Mouse (Mus musculus): ENCODE results near the gene Lypd4.
"Not testable (repeated sequence)": the region's sequence is repeated elsewhere in the genome, so short reads cannot be mapped to it uniquely, and the experiment has no call there.

Gene Lypd4

DNA sequence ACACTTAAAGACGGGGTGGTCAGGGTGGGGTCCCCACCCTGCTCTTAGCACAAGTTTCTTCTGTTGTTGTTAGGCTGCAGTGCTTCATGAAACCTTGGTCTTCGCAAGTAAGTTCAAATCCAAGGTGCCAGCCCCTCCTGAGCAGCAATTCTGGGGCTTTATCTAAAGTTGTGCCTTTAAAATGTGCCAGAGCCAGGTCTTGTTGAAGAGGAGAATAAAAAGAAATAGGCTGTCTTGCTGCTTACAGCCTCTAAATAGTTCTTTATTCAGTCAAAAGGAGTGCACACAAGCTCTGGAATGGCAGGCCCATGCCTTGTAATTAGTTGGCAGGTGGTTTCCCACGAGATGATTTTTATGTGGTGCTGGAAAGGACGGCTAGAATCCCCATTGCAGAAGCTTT lies 17.4 kb upstream of the Lypd4 start:
- DNase-seq = no peak

DNA sequence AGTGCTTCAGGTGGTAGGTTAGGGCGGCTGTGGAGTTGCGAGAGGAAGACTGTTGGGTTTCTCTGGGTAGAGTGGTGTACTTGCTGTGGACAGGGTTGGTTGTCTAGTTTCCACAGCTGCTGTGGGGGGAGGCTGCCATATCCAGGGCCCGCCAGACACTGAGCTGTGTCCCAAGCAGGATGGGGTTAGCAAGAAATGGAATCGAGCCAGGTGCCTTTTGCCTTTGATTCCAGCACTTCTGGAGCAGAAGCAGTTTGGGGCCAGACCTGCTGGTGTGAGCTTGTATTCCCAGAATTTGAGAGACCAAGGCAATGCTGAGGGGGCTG lies 16.5 kb upstream of the Lypd4 start:
- peak; percentile 60 for DNase-seq

DNA sequence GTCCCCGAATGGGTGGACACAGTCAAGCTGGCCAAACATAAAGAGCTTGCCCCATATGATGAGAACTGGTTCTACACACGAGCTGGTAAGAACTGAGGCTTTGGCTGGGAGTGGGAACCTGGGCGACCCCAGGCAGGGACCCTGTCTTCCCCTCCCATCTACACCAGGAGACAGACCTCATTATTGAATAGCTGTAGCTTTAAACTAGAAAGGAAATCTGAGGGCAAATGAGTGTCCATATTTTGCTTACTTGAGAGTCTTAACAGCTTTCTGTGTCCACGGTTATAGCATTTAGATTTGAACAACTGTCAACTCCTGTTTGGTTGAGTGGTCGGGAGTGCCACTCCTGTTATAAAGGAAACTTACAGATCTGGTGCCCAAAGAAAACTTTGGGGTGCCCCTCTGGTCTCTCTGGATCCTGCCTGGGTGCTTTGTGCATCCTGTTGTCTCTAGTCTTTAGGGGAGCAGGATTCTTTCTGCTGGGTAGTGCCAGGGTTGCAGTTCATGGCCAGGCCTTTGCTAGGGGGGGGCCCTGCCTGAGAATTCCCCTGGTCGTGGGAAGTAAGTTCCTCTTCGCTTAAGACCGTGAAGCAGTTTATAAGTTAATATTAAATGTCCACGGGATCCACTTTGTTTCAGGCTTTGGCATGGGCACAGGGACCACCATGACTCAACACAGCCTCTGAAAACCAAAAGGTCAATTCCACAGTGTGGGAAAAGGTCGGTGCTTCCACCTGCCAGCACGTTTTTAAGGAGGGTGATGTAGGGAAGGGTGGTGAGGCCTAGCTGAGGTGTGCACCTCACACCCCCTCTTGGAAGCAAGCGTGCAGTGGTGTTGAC lies 15.9 kb upstream of the Lypd4 start:
- peak; percentile 56 for DNase-seq

DNA sequence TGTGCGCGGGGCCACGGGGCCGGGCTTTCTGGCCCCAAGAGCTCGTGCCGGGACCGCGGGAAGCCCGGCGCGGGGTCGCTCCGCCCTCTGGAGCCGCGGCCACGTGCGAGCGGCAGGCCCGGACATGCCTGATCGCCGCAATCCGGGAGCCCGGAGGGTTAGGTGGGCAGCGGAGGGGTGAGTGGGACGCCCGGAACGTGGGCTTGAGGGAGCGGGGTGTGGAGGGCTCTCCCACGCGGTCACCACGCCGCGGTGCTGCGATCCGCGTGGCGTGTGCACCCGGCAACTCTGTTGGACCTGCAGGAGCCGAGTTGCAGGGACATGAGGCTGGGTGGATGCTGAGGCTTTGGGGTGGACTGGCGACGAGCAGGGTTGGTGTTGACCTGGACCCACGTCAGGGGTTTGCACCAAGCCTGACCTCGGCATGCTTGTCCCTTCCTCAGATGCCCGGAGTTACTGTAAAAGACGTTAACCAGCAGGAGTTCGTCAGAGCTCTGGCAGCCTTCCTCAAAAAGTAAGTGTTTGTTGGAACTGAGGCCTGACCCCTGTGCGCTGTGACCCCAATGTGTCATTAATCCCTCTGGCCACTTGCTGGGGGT lies 15.1 kb upstream of the Lypd4 start:
- DNase-seq = peak; percentile 76

DNA sequence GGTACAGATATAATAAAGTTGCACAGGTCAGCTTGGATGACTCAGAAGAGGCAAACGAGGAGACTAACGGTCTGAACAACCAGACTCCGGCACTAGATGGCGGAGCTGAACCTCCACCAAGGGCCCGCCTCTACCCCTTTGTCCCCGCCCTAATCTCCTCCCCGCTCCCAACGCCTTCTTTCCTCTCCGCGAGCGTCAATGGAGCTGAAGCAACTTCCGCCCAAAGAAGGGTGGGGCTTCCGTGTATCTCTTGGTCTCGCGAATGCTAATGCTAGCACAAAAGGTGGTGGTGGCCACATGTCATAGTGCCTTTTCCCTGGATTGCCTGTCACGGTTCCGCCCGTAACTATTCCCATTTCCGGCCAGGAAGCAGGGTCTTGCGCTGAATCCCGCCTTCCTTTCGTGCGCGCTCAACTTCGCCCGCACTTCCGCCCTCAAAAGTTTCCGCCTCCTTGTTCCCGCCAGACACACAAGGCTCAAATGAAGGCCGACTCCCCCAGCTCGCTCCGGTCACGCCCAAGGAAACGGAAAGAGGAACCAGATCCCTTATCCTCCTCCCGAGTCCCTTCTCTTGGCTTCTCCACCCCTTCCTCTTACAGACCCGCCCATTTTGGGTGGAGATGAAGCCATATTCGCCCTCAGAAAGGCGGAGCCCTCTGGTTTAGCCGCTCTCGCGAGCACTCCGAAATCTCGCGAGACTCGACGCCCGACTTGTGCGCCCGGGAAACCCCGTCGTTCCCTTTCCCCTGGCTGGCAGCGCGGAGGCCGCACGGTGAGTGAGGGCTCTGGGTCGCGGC lies 14.4 kb upstream of the Lypd4 start, which contains the start of gene Rps19:
TSS of gene Rps19 (plus strand) at position 476 of the 797 bp plus-strand sequence.
- peak; percentile 99 for DNase-seq

DNA sequence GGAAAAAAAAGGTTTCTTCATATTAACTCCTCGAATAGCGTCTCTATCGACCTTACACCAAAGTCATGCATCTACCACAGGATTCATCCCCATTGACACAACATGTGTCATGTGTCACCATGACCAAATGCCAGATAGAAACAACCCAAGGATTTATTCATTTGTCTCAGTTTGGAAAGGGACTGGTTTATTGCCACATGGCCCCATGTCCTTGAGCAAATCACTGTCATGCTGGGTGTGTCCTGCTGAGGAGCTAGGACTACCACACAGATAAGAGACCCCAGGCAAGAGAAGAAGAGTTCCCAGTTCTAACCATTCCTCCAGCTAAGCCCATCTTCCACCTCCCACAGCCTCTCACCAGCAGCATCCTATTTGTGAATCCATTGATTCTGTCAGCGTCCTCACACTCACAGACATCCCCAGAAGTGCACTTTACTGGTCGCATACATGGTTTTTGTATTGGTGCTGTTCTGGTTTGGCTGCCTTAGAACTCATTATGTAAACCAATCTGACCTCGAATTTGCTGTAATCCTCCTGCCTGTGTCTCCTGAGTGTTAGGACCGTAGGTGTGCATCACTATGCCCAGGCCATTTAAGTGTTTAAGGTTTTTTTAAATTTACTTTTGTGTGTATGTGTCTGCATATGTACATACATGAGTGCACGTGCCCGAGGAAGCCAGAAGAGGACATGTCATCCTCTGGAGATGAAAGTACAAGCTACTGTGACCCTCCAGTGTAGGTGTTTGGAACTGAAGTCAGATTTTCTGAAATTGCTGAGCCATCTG lies 12.9 kb upstream of the Lypd4 start:
- DNase-seq = peak; percentile 67

DNA sequence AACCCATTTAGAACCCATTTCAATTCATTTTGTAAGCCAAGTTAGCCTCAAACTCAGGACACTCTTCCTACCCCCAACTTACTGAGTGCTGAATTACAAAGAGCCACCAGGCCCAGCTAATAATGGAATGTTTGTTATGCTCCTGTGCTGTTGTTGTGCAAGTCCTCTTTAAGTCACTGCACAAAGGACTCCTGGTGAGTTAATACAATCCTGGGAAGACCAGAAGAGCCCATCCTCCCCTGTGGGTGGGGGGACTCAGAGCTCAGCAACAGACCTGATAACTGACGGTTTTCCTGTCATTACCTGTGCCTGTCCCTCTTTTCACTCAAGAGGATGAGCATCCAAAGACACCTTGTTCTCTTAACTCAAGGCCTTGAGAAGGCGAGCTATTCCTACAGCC lies 9.9 kb upstream of the Lypd4 start:
- no peak for DNase-seq

DNA sequence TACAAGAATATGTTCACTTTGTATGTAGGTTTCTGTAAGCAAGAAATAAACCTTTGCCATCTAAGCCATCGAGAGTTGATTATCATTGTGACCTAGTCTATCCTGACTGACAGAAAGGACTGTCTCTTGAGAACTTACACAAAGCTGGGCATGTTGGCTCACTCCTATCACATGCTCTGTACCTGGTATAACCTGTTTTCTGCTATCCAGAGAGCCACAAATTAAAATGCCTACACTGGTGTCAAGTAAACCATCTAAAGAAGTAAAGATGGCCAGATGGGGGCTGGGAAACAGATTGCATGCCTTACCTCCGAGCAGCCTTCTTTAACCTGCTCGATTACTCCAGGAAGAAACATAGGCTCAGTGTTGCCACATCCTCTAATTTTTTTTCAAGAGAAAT lies 7.8 kb upstream of the Lypd4 start:
- no peak for DNase-seq

DNA sequence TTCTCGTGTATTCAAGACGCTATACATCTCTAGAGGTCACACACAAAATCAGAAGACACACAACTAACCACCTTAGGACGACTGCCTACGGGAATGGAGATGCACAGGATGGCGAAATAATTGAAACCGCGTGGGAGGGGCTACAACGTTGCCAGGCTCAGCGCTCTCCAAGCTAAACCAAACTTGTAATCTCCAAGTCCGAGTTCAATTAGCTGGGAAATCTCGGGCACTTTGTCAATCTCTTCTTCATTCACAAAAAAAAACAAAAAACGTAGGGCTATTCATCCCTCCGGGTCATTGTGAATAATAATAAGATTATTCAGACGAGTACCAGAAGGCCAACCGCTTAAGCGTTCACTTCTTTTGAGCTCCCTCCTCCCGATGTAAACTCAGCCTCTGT lies 661 bp downstream of the Lypd4 start:
- no peak for DNase-seq

DNA sequence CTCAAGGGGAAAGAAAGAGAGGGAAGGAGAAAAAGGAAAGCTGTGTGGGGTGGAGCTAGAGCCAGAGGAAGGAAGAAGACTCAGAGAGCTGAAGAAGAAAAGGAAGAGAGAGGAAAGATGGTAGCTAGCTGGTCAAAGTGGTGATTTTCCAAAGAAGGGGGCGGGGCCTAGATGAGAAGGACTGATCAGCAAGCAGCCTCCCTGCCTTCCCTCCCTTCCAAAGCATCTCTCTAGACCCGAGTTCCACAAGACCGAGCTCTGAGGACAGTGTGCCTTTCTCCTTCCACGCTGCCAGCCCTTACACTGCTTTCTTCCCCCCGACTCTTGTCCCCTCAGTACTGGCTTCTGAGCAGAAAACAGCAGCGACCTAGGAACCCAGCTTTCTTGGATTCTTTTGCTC lies 5.6 kb downstream of the Lypd4 start:
- DNase-seq = no peak

DNA sequence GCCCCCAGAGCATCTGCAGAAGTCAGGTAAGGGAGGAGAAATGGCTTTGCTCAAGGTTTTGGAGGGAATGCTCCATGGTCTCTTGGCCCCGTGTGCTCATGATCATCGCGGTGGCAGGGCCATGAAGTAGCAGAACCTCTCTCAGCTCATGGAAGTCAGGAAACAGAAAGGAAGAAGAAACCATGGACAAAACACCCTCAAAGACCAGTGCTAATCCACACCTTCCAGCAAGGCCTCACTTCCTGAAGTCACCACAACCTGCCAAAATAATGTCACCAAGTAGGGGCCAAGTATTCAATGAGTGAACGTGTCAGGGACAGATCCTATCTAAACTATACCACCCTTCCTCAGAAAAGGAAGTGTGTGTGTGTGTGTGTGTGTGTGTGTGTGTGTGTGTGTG lies 6.9 kb downstream of the Lypd4 start:
- no peak for DNase-seq

DNA sequence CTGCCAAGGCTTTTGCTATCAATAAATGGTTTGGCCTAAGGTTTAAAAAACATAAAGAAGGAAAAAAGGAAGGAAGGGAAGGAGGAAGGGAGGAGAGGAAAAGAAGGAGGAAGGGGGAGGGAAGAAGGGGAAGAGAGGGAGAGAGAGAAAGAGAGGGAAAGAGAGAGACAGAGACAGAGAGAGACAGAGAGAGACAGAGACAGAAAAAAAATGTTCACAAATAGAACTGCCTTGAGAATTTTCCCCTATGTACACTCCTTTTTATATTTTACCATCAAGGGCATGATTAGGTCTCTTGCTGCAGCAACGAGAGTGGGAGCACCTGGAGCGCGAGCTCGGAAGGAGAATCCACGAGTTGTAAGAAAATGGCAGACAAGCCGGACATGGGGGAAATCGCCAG lies 7.8 kb downstream of the Lypd4 start, which contains the start of gene Gm9844:
TSS of gene Gm9844 (plus strand) at position 301 of the 400 bp plus-strand sequence.
- no peak for DNase-seq

DNA sequence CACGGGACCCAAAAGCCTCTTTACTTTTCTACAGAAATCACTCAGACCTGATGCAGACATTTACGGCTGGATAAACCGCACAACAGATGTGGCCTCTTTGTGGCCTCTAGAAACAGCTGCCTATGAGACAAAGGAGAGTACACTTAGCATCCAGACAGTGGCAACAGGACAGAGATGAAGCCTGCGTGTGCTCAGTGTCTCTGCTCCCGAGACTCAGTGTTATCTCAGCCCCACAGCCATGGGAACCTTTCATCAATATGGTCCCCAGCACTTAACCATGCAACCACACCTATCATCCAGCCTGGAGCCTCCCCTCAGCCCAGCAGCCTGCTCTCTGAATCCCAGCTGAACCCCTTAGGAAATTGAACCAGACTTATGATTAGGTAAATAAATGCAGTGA lies 10.5 kb downstream of the Lypd4 start:
- no peak for DNase-seq

DNA sequence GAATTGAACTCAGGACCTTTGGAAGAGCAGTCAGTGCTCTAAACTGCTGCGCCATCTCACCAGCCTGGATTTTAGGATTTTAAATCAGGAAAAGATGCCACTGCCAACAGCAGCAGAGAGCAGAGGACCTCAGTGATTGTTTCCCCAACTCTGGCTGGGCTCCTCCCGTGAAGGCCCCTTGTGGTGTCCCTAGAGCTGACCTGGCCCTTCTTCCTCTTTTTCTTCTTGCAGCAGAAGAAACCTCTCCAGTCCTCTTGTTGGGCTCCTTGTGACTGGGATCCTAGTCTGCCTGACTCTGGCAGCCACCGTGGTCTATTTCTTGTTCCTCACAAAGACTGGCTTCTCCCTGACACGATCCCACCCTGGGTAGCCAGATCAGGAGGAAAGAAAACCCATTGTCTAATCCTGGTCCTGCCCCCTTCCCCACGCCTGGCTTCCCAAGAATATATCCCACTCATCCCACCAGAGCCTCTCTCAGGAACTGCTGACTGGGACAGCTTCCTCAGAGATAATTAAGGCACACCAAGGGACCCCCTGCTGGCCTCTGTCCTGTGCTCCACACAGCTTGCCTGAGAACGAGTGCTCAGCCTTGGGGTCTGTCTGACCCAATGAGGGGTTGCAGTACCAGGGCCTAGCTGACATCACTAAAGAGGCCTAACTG lies 13.2 kb downstream of the Lypd4 start:
- no peak for DNase-seq

DNA sequence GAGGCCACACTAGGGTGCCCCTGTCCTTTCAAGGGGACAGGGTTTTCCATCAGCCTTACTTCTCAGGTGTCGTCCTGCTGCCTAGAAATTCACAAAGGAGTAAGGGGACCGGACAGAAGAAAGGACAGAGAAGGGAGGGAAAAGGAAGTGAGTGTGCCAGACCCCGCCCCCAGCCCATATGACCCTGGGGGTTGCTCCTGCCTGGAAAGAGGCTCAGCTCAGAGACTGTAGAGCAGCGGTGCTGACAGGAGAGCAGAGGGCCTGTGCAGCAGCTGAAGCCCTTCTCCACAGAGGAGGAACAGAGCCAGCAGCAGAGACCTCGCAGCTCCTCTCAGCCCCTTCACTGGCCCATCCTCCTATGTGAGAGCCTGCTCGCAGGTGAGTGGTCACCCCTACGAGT lies 16.0 kb downstream of the Lypd4 start:
- no peak for DNase-seq

DNA sequence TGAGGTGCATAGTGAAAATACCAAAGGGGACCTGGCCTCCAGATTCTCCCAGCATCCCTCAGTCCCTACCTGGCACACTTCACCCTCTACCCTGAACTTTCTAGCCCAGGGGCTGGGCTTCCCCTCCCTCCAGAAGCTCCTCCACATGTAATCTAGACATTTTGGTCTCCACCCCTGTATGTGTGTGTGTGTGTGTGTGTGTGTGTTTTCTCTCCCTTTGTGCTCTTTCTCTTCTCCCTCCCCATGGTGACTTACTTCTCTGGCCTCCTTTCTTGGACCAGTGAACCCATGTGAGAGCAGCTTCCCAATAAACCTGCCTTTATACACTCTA lies 16.5 kb downstream of the Lypd4 start:
- no peak for DNase-seq

DNA sequence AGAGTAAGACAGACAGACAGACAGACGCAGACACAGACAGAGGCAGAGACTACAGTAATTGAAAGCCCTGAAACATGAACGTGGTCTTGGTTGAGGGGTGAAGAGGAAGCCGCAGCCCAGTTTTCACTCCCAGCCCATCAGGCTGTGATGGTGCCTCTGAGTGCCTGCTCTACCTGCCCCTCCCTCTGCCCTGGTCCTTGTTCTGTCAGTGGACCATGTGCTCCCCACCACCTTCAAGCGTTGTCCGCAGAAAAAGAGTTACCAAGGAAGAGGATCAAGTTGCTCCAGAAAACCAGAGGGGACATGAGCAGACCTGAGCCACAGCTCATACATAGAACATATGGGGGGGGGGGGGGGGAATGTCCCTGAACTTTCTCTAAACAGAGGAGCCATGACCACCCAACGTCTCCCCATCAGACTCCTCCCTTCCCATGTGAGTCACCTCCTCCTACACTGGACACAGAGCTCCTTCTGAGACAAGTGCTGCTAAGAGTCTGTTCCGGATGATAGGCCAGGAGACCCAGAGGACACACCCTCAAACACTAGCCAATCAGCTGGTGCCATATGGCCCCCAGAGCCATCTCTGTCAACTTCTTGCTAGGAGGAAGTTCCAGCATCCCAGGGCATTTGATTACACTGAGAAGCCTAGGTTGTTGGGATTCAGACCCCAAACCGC lies 17.0 kb downstream of the Lypd4 start:
- DNase-seq = no peak

DNA sequence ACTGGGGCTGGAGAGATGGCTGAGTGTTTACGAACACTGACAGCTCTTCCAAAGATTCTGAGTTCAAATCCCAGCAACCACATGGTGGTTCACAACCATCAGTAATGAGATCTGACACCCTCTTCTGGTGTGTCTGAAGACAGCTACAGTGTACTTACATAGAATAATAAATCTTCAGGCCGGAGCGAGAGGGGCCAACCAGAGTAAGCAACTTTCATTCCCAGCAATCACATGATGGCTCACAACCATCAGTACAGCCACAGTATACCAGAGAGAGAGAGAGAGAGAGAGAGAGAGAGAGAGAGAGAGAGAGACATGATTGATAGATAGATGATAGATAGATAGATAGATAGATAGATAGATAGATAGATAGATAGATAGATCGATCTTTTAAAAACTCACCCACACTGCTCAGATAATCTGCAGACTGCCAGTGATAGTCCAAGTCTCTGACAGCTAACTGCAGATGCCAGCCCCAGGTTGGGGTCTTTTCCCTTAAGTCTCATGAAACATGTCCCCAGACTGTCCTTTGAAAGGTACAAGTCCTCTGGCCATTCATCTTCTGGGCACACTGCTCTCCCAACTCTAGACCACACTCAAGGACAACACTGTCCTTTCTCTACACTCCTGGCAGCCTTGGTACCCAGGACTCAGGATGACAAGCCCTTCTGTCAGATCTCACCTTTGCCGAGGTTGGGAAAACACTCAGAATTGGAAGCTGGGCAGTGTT lies 18.0 kb downstream of the Lypd4 start:
- DNase-seq = no peak

DNA sequence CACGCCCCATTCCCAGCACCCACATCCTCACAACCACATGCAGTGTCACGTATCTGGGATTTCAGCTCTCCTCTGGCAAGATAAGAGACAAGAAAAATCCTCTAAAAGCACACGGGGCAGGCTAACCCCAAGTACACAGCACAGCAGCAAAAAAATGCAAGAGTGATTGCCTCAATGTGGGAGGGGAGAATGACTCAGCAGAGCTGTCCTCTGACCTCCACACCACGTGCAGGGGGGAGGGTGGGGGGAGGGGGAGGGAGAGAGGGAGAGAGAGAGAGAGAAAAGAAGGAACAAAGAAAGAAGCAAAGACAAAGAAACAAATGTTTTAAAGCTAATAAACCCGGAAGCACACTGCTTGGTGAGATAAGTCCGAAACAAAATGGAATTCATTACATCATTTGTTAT lies 18.8 kb downstream of the Lypd4 start:
- no peak for DNase-seq

DNA sequence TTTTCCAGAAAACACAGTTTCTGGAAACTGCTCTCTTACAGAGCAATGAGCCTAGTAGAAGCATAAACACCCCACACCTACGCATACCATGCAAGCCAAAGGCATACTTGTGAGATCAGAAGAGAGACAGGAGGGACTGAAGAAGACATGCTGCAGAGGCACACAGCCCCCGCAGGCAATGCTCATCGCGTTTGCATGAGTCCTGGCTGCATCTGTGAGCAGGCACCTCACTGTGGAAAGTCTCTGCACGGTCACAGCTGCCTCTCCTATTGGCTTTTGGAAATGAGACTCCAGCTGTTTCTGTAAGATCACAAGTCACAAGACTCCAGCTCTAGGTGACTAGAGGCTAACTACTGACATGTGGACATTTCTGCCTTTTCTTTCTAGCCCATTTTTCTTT lies 19.6 kb downstream of the Lypd4 start:
- DNase-seq = no peak

DNA sequence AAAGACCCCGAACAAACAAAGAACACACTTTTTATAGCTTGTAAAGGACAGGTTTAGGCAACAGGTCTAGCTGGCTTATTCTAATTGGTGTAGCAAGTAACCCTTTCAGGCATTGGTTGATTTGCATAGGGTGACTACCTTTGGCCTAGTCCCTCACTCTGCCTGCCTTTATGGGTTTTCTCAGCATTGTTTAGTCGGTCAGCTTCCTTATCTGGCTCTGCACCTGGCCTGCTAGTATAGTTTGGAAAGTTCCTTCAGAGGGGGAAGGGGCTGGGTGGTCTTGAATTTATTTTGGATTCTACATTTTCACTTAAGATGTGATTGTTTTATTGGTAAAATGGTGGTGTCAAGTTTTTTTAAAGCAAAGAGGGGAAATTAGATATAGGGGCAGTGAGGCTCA lies 23.2 kb downstream of the Lypd4 start:
- not testable (repeated sequence) for DNase-seq

Measured in cerebellum, adult 9-10 months (tissue).